Mouse (Mus musculus) left cerebral cortex, adult 6 months (tissue): ENCODE data around the gene Neurl4. TPM values are rescaled to one million over a fixed set of nuclear protein-coding genes. Genes with fewer than 3 reads are reported as not detected.

Experiments used
- long read RNA-seq, 2 experiments: library from polyadenylated mRNA; unstranded; transcript quantifications; one replicate each; pipeline ENCODE4 v2.0.0; 2019 to 2020
- polyA plus RNA-seq: library from polyadenylated mRNA; unstranded; fragments of <200 nt; fragmentation: Nextera tagmentation; gene quantifications from 2 replicates; pipeline ENCODE4 v1.2.3, GENCODE M21; 2021

Neurl4 gene
- polyA plus RNA-seq, result 8.7 and 12.8 TPM in 2 replicates
- long read RNA-seq, experiment 1, full-length matches to known transcripts, result 3 of 54 reads
- long read RNA-seq, experiment 1, partial matches to known transcripts, result 44 of 54 reads
- long read RNA-seq, experiment 1, other reads (novel, unspliced or antisense), result 7 of 54 reads
- long read RNA-seq, experiment 2, partial matches to known transcripts, result 15 of 21 reads
- long read RNA-seq, experiment 2, other reads (novel, unspliced or antisense), result 6 of 21 reads

DNA sequence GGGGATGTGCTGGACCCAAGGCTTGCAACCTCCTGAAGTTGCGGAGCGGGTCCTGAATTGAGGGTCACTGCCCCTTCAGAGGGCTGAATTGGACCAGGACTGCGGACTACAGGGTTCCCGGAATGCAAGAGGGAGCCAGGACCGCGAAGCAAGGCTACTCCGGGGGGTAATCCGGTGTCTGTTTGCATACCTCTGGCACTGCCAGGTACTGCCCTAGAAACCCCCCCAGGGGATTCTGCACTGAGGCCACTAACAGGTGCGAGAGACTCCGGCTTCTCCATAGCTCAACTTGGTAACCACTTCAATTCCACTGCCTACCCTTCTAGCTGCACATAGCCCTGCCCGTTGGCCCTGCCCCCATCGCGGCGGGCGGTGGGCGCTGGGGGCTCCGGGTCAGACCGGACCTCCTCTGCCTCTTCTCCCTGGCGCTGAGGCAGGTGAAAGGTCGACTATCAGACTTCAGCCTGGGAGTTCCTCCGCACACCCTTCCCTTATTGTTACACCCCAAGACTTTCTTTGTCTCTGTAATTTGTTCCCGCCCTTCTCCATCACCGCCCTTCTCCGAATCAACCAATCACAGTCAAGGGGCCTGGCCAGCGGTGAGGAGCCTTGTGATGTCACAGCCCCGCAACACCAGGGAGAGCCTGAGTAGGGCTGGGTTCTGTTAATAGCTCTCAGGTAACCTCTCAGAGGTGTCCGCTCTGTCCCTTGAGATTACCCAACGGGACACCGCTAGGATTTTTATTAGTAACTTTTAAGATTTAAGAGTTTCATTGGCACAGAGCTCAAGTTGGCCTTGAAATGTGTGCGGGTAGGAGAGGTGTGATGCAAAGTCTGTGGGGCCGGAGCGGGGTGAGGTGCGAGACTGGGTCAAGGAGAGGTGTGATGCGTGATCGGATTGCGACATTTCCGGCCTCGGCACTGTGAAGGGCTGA, at the start of gene Neurl4, which contains the start of gene 2810408A11Rik:
TSS of gene Neurl4 (plus strand) at position 602 of the 935 bp plus-strand sequence.
TSS of gene 2810408A11Rik (minus strand) at position 517 of the 935 bp plus-strand sequence.

DNA sequence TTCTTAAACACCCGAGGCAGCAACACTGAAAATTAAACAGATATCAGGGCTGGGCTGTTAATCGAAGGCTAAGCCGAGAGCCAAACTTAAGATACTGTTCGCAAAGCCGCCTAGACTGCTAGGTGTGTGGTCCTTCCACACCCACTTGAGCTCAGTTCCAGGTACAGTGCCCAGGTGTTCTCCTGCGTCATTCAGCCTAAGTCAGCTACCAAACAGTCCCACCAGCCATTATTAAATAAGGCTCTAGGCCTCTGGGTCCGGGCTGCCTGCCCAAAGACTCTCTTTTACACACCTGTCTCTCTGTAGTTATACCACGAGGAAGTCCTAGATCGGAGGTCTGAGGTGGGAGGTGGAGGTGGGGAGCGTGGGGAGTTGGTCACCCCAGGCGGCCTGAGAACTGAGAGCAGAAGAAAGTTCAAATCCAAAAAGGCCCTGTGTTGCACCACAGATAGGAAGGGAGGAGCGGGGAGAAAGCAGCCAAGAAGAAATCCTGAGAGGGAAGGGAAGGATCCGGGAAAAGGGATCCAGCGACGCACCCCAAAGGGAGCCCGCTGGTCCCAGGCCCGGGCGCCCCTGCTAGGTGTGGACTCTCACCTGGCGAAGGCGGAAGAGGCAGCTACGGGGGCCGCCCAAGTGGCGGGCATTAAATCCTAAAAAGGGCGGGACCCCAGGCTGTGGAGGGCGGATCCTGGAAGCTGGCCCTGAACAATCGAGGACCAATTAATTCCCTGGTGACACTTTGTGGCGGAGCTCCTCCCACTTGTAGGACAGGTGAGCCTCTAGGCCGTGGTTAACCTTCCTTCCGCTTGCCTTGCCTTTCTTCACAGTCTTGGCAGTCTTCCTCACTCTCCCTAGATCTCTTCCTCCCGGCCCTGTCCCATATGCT, 42.5 kb upstream of the Neurl4 start, which contains the start of gene Tnk1:
TSS of gene Tnk1 (minus strand) at position 618 of the 886 bp plus-strand sequence.

DNA sequence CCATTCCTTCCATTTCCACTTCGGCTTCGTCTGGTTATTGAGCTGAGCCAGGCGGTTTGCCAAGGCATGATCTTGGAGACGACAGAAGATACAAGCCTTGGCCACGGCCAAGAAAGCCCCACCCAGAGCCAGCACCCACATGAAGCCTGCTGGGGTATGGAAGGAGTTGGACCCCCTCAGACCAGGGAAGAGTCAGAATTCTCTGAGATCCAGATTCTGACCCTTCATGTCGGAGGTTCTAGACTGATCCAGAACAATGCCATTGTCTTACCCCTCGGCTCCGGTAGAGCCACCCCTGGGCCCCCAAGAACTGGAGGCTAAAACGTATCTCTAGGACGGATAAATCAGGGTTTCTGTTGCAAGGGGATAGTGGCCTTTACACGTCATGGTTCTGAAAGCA, 23.0 kb upstream of the Neurl4 start, which contains the start of gene Tmem95:
TSS of gene Tmem95 (minus strand) at position 141 of the 400 bp plus-strand sequence.

DNA sequence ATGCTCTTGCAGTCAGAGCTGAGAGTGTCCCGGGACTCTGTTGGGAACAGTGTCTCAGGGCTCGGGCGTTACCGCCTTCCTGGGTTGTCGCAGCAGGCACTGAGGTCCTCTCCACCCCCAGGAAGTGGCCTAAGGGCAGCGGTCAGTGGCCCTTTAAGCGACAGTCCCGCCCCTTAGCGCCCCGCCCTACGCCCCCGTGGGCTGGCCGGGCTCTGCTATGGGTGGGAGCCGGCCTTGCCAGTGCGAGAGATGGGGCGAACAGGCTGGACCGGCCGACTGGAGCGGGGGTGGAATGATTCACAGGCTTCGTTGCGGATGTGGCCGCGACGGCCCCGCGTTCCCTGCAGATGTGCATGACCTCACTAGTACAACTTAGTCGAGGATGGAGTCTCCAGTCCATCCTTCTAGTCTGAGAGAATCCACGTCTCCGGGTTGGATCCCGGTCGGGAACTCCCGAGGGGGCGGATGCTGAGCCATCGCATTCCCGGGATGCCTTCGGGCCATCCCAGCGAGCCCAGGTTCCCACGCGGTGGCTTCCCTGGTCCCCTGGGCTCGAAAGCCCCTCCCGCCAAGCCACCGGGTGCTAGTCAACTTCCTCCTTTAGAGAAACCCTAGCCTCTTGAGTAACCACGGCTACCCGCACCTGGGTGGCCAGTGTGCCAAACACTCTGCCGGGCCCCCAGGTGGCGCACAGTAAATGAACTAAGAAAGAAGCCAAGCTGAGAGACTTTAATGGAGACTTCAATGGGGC, 19.8 kb upstream of the Neurl4 start, which contains the start of gene Kctd11:
TSS of gene Kctd11 (minus strand) at position 554 of the 751 bp plus-strand sequence.

DNA sequence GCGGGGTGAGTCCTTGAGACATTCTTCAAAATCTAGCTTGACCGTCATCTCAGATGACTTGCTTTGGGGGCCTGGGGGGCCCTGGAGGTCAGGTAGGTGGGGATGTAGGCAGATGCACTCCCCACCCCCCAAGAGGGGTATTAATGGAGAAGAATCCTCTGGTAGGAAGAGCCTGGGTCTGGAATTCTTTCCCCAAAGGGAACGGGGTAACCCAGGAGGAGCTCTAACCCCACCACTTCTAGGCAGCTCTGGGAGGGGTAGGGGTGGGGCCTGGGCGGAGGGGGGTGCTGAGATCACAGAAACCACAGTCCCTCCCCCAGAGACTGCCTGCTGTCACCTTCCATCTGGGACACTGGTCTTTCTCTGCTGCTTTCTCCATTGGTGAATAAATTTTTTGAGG, 5.6 kb upstream of the Neurl4 start, which contains the start of gene Acap1:
TSS of gene Acap1 (minus strand) at position 249 of the 400 bp plus-strand sequence.

DNA sequence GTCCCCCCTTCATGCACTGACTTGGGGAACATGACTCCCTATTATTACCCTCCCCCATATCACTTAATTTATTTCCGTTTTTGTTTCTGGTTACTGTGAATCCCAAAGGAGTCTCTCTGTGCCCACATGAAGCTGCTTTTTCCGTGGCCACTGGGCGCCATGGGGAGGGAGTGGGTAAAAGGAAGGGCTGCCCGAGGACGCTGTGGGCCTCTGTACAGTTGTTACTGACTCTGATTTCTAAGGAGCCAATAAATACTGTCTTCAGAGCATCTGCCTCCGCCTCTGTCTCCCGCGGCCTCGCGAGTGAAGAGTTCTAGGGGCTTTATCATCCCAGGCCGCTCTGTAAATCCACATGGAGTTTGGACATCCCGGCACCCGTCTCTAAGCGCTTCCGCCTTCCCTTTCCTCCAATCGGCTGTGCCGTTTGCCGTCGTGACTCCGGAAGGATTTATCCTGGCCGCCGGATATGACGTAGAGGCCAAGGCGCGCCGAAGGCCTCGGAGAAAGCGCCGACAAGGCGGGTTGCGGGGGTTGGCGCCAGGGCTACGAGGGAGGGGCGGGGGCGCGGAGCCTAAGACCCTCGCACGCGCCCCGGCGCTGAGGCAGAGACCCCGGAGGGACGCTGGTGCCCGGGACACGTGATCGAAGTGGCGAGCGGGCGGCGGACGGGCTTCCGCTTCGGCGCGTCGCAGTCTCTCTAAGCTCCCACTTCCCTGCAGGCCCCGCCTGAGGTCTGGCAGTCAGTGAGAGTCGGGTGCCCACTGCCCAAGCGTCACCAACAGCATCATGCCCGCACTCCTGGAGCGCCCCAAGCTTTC, 12.9 kb downstream of the Neurl4 start, which contains the start of gene Gps2:
TSS of gene Gps2 (plus strand) at position 335 of the 818 bp plus-strand sequence.

DNA sequence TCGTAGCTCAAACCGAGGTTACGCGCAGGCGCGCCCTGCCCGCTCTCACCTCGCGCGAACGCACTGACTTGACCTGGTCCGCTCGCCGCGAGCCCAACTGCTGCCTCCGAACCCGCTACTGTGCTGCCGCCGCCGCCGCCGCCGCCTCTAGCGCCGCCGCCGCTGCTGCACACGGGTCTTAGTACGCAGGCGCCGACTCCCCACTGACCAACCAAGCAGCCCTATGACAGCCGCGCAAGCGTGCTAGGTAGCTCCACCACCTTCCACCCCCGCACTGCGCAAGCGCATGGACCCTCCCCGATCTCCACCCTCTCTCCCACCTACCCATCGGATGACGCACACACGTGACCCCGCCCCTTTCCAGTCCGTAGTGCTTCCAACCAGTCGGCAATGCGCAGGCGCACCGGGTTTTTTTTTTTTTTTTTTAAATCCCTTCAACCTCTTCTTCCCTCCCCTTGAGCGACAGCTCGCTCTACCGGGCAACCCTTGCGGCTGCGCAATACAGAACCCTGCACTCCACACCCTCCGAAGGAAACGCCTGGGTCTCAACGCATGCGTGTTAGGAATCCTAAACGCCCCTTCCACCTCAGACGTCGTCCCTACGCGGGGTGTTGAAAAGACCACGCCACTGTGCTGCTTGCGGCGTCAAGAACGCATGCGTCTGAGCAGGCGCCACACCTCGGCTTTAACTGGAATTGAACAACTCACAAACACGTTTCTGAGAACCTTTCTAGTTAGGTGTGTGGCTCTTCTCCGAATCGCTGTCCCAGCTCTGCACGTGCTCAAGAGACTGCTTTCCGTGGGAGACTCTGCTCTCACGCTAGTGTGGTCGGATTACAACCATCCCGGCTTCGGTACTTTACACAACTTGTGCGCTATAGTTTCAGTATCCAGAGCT, 20.5 kb downstream of the Neurl4 start, which contains the start of gene Eif5a:
TSS of gene Eif5a (minus strand) at position 845 of the 898 bp plus-strand sequence.

DNA sequence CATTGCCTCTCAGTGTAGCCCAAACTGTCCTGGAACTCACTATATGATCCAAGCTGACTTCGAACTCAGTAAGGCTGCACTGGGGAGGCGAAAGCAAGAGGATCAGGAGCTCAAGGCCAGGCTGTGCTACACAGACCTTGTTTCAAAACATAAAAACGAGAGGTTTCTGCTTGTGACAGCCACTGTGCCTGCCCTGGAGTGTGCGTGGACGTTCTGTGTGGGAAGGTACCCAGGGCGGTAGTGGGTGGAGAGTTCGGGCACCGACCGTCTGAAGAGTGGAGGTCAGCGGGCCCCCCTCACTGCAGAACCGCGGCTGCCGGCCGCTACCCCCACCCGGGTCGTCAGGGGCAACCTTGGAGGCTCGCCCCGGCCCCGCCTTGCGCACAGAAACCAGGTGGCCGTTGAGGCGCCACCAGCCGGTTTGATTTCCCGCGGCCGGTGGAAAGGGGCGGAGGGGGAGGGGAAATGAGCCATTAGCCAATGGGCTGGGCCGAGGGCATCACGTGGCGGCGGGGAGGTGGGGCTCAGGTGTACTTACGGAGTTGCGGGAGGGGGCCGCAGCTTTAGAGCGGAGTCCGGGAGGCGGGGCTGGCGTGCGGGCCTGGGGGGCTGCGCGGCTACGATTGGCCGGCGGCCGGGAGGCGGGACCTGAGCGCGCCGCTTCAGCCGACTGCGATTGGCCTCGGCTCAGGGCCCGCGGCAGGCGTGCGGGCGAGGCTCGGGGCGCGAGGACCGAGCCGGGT, 34.4 kb downstream of the Neurl4 start, which contains the start of gene Ybx2:
TSS of gene Ybx2 (plus strand) at position 660 of the 743 bp plus-strand sequence.

DNA sequence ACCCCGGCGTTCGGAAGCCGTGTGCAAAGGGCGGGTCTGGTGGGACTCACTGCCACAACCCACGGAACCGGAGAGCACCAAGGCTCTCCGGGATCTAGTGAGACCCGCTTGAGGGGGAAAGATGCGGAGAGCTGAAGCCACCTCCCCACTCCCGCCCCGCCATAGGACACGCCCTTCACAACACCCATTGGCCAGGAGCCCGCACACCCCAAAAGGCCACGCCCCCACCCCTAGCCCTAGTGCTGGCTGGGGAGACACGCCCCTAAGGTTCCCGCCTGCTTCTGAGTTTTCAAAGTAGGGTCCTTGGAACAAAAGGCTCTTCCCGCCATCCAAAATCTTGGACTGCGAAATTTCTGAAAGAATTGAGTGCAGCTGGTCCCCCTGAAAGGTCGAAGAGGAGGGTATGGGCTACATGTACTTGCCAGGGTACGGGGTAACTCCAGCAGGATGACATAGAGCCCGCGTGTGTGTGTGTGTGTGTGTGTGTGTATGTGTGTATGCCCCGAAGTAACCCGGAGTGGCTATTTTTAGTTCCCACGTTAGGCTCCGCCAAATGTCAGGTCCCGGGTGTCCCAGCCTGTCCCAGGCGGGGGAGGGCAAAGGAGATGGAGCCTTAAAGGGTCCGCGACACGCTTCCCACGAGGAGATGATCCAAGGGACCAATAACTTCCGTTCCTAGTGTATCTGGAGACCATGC, 47.3 kb downstream of the Neurl4 start, which contains the start of gene Slc2a4:
TSS of gene Slc2a4 (minus strand) at position 123 of the 697 bp plus-strand sequence.

Other genes with a start within 250 kb of the Neurl4 start
- 0.36 TPM in 1 of 2 replicates, not detected in the other for gene Sox15, start 245.8 kb upstream of the Neurl4 start, polyA plus RNA-seq
- gene Mpdu1, start 238.4 kb upstream of the Neurl4 start, polyA plus RNA-seq, result 87.7 and 102 TPM in 2 replicates
- gene Cd68, start 234.9 kb upstream of the Neurl4 start, polyA plus RNA-seq, result 18.2 and 20.8 TPM in 2 replicates
- gene Eif4a1, start 228.6 kb upstream of the Neurl4 start, polyA plus RNA-seq, result 163 and 212 TPM in 2 replicates
- gene Senp3, start 219.0 kb upstream of the Neurl4 start, polyA plus RNA-seq, result 16.2 and 20.9 TPM in 2 replicates
- gene Tnfsf13, start 215.3 kb upstream of the Neurl4 start, polyA plus RNA-seq, result 3.5 and 3.8 TPM in 2 replicates
- 3.3 and 11.2 TPM in 2 replicates for gene Tnfsf12, start 205.2 kb upstream of the Neurl4 start, polyA plus RNA-seq
- gene Tnfsfm13, start 205.0 kb upstream of the Neurl4 start, polyA plus RNA-seq, result 3.0 and 5.7 TPM in 2 replicates
- 3.9 and 7.0 TPM in 2 replicates for gene Polr2a, start 142.4 kb upstream of the Neurl4 start, polyA plus RNA-seq
- gene Slc35g3, start 139.1 kb upstream of the Neurl4 start, polyA plus RNA-seq, result not detected in 2 replicates
- gene Zbtb4, start 135.2 kb upstream of the Neurl4 start, polyA plus RNA-seq, result 6.7 and 9.8 TPM in 2 replicates
- gene Chrnb1, start 105.1 kb upstream of the Neurl4 start, polyA plus RNA-seq, result 0.17 and 0.19 TPM in 2 replicates
- gene Fgf11, start 99.2 kb upstream of the Neurl4 start, polyA plus RNA-seq, result 2.3 and 2.7 TPM in 2 replicates
- 0.39 and 0.40 TPM in 2 replicates for gene Tmem102, start 95.4 kb upstream of the Neurl4 start, polyA plus RNA-seq
- gene Gm39566, start 85.8 kb upstream of the Neurl4 start, polyA plus RNA-seq, result not detected in 2 replicates
- not detected in 2 replicates for gene Spem2, start 82.6 kb upstream of the Neurl4 start, polyA plus RNA-seq
- gene Spem1, start 78.9 kb upstream of the Neurl4 start, polyA plus RNA-seq, result not detected in 2 replicates
- 12.4 and 16.8 TPM in 2 replicates for gene Nlgn2, start 63.3 kb upstream of the Neurl4 start, polyA plus RNA-seq
- 510 and 573 TPM in 2 replicates for gene Tmem256, start 62.6 kb upstream of the Neurl4 start, polyA plus RNA-seq
- gene Plscr3, start 54.7 kb upstream of the Neurl4 start, polyA plus RNA-seq, result 4.0 and 11.7 TPM in 2 replicates
- 0.08 TPM in 1 of 2 replicates, not detected in the other for gene Tnk1, start 42.3 kb upstream of the Neurl4 start, polyA plus RNA-seq
- not detected in 2 replicates for gene Tmem95, start 23.1 kb upstream of the Neurl4 start, polyA plus RNA-seq
- gene Kctd11, start 19.7 kb upstream of the Neurl4 start, polyA plus RNA-seq, result 0.42 and 0.43 TPM in 2 replicates
- not detected in 2 replicates for gene Acap1, start 5.5 kb upstream of the Neurl4 start, polyA plus RNA-seq
- 0.20 and 0.37 TPM in 2 replicates for gene 2810408A11Rik, start 85 bp upstream of the Neurl4 start, polyA plus RNA-seq
- 19.7 and 23.9 TPM in 2 replicates for gene Gps2, start 12.8 kb downstream of the Neurl4 start, polyA plus RNA-seq
- 765 and 797 TPM in 2 replicates for gene Eif5a, start 20.9 kb downstream of the Neurl4 start, polyA plus RNA-seq
- 0.92 TPM in 1 of 2 replicates, not detected in the other for gene Ybx2, start 34.7 kb downstream of the Neurl4 start, polyA plus RNA-seq
- 0.61 and 0.64 TPM in 2 replicates for gene Slc2a4, start 47.1 kb downstream of the Neurl4 start, polyA plus RNA-seq
- not detected in 2 replicates for gene Cldn7, start 63.7 kb downstream of the Neurl4 start, polyA plus RNA-seq
- gene Ctdnep1, start 80.1 kb downstream of the Neurl4 start, polyA plus RNA-seq, result 16.4 and 21.9 TPM in 2 replicates
- gene Elp5, start 81.4 kb downstream of the Neurl4 start, polyA plus RNA-seq, result 112 and 113 TPM in 2 replicates
- gene Gabarap, start 90.1 kb downstream of the Neurl4 start, polyA plus RNA-seq, result 291 and 457 TPM in 2 replicates
- 9.2 and 18.6 TPM in 2 replicates for gene Phf23, start 94.7 kb downstream of the Neurl4 start, polyA plus RNA-seq
- gene Dvl2, start 99.5 kb downstream of the Neurl4 start, polyA plus RNA-seq, result 1.6 and 4.0 TPM in 2 replicates
- 40.5 and 55.2 TPM in 2 replicates for gene Acadvl, start 114.3 kb downstream of the Neurl4 start, polyA plus RNA-seq
- 50.8 and 69.9 TPM in 2 replicates for gene Dlg4, start 115.9 kb downstream of the Neurl4 start, polyA plus RNA-seq
- gene Asgr1, start 153.0 kb downstream of the Neurl4 start, polyA plus RNA-seq, result 3.1 and 3.3 TPM in 2 replicates
- not detected in 2 replicates for gene Asgr2, start 191.6 kb downstream of the Neurl4 start, polyA plus RNA-seq
- 0.83 and 1.4 TPM in 2 replicates for gene Mgl2, start 229.3 kb downstream of the Neurl4 start, polyA plus RNA-seq